Mouse (Mus musculus) heart, embryonic 11.5 days (tissue): ENCODE data around the gene Meioc. TPM values are rescaled to one million over a fixed set of nuclear protein-coding genes. Genes with fewer than 3 reads are reported as not detected.
A peak's percentile ranks its signal among the peaks of the same experiment; 100 is the strongest.
"Not testable (repeated sequence)": the region's sequence is repeated elsewhere in the genome, so short reads cannot be mapped to it uniquely, and the experiment has no call there.

ENCODE experiments used
- ATAC-seq: fragments of 200-750 bp; cut with Nextera tagmentation; replicated peaks from 2 replicates; pipeline ENCODE4 v1.8.0; 2017; ENCODE audit warnings: moderate library complexity; ENCODE audit not compliant: insufficient number of reproducible peaks, low FRiP score, low TSS enrichment
- H3K27ac ChIP-seq: fragments of 300-500 bp; sonication (generic); 2 replicates; pipeline ENCODE4 v1.5.1; 2014; ENCODE audit warnings: mild to moderate bottlenecking, low read depth, low read length
- H3K27me3 ChIP-seq: fragments of 300-500 bp; sonication (generic); 2 replicates; pipeline ENCODE4 v1.6.1; 2014; ENCODE audit warnings: mild to moderate bottlenecking, low read length, mixed read lengths; ENCODE audit not compliant: control insufficient read depth, insufficient read depth
- H3K36me3 ChIP-seq: fragments of 300-500 bp; sonication (generic); 2 replicates; pipeline ENCODE4 v1.6.1; 2014; ENCODE audit warnings: mild to moderate bottlenecking, low read length, moderate library complexity, mixed read lengths; ENCODE audit not compliant: control insufficient read depth, insufficient read depth
- H3K4me1 ChIP-seq: fragments of 300-500 bp; sonication (generic); 2 replicates; pipeline ENCODE4 v1.6.1; 2014; ENCODE audit warnings: low read length; ENCODE audit not compliant: control insufficient read depth, insufficient read depth
- H3K4me2 ChIP-seq: fragments of 300-500 bp; sonication (generic); 2 replicates; pipeline ENCODE4 v1.6.1; 2014; ENCODE audit warnings: mild to moderate bottlenecking, moderate library complexity
- H3K4me3 ChIP-seq: fragments of 300-500 bp; sonication (generic); 2 replicates; pipeline ENCODE4 v1.5.1; 2014; ENCODE audit warnings: low read depth, low read length
- H3K9ac ChIP-seq: fragments of 300-500 bp; sonication (generic); 2 replicates; pipeline ENCODE4 v1.6.1; 2014; ENCODE audit warnings: mild to moderate bottlenecking, low read depth, low read length, moderate library complexity
- H3K9me3 ChIP-seq: fragments of 300-500 bp; sonication (generic); replicated peaks from 2 replicates; pipeline ENCODE4 v1.6.1; 2016; ENCODE audit warnings: low read length; ENCODE audit not compliant: control insufficient read depth
- whole genome bisulfite sequencing: fragments of 180-500 bp; shearing (Covaris S2); extraction: QIAGEN DNeasy Blood & Tissue Kit; methylation state at CpG from one replicate; pipeline ENCODE4 v1.1.7; 2014; ENCODE audit not compliant: insufficient replicate concordance; 5-methylcytosine and 5-hydroxymethylcytosine counted together
- polyA plus RNA-seq: library from polyadenylated mRNA; unstranded; fragments of >200 nt; fragmentation: Nextera tagmentation; extraction: Ambion mirVana; gene quantifications from 2 replicates; pipeline ENCODE4 v1.2.1, GENCODE M21; 2014

Meioc gene
- polyA plus RNA-seq, 1 experiment from 2014 or later = 1.1 TPM

GRCm38 (mm10) chr11:102698018-102698476 lies 34.5 kb downstream of the Meioc start:
- Histone ChIP-seq H3K36me3 (no peaks in the 10 kb centered on the region), H3K4me2 (peak overlapping the region; percentile 79), H3K4me3 (peak overlapping the region; percentile 85), H3K27me3 (no peaks in the 10 kb centered on the region), H3K4me1 (peaks cover 6% of the 10 kb centered on the region; the same call in 1 of the 2 replicates), H3K27ac (no peak overlapping the region), H3K9me3 (no peaks in the 10 kb centered on the region), H3K9ac (peak overlapping the region; percentile 86)
- ATAC-seq = no peak
- 20% methylated on average over 9 of the region's 9 CpGs for WGBS

- 87% methylated on average over 6 of the region's 6 CpGs for WGBS
- not testable (repeated sequence) for H3K9me3 ChIP-seq
These were observed 38.7 kb downstream of the Meioc start for GRCm38 (mm10) chr11:102702206-102702605.

GRCm38 (mm10) chr11:102712411-102712810 lies 48.9 kb downstream of the Meioc start:
- no peak overlapping the region for H3K4me3 ChIP-seq
- no peak overlapping the region for H3K27ac ChIP-seq
- WGBS = 81% methylated on average over 4 of the region's 4 CpGs
- H3K4me1 ChIP-seq = no peaks in the 10 kb centered on the region
- no peaks in the 10 kb centered on the region; the same call in 1 of the 2 replicates for H3K27me3 ChIP-seq
- ATAC-seq = no peak
- H3K9me3 ChIP-seq = no peaks in the 10 kb centered on the region
- no peak overlapping the region for H3K4me2 ChIP-seq
- H3K36me3 ChIP-seq = no peaks in the 10 kb centered on the region
- H3K9ac ChIP-seq = no peak overlapping the region

More at GRCm38 (mm10) chr11:102702206-102702605, 38.7 kb downstream of the Meioc start:
- H3K4me1 ChIP-seq, H3K4me3 ChIP-seq, H3K9ac ChIP-seq, ATAC-seq, H3K36me3 ChIP-seq, H3K4me2 ChIP-seq, H3K27ac ChIP-seq, H3K27me3 ChIP-seq: not testable (repeated sequence)

DNA sequence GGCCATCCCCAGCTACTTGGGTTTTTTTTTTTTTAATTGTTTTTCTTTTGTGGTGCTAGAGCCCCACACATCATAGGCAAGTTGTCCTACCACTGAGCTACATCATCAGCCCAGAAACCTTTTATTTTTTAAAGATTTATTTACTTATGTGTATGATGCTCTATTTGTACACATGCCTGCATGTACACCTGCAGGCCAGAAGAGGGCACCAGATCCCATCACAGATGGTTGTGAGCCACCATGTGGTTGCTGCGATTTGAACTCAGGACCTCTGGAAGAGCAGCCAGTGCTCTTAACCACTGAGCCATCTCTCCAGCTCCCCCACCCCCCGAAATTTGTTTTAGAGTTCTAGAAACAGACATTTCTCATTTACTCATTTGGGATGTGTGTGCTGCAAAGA lies 51.1 kb downstream of the Meioc start:
- H3K9ac ChIP-seq, ATAC-seq, H3K4me1 ChIP-seq, H3K4me3 ChIP-seq, H3K27me3 ChIP-seq, H3K9me3 ChIP-seq, H3K36me3 ChIP-seq, H3K4me2 ChIP-seq, H3K27ac ChIP-seq: not testable (repeated sequence)
- 77% methylated on average over 2 of the region's 2 CpGs for WGBS

GRCm38 (mm10) chr11:102716135-102716534 lies 52.6 kb downstream of the Meioc start:
- ATAC-seq = no peak
- Histone ChIP-seq H3K9ac (no peak overlapping the region), H3K27ac (no peak overlapping the region), H3K4me2 (no peak overlapping the region), H3K9me3 (no peaks in the 10 kb centered on the region), H3K27me3 (no peaks in the 10 kb centered on the region), H3K4me1 (no peaks in the 10 kb centered on the region), H3K4me3 (no peak overlapping the region), H3K36me3 (no peaks in the 10 kb centered on the region)
- WGBS = 68% methylated on average over 7 of the region's 7 CpGs

GRCm38 (mm10) chr11:102725574-102725973 lies 62.1 kb downstream of the Meioc start:
- Histone ChIP-seq H3K9me3 (no peaks in the 10 kb centered on the region), H3K27ac (no peak overlapping the region), H3K4me2 (no peak overlapping the region), H3K36me3 (no peaks in the 10 kb centered on the region), H3K9ac (no peak overlapping the region), H3K4me1 (no peaks in the 10 kb centered on the region), H3K4me3 (no peak overlapping the region), H3K27me3 (no peaks in the 10 kb centered on the region; the same call in 1 of the 2 replicates)
- ATAC-seq = no peak
- WGBS = 28% methylated on average over 3 of the region's 3 CpGs

- H3K4me2 ChIP-seq = no peak overlapping the region
- no peaks in the 10 kb centered on the region for H3K36me3 ChIP-seq
- H3K9me3 ChIP-seq = no peaks in the 10 kb centered on the region
- no peak overlapping the region for H3K9ac ChIP-seq
- no peak overlapping the region for H3K4me3 ChIP-seq
- no peak overlapping the region for H3K27ac ChIP-seq
- WGBS = 38% methylated on average over 7 of the region's 7 CpGs
- no peaks in the 10 kb centered on the region; the same call in 1 of the 2 replicates for H3K27me3 ChIP-seq
- no peak for ATAC-seq
- H3K4me1 ChIP-seq = no peaks in the 10 kb centered on the region
These were observed 65.1 kb downstream of the Meioc start for GRCm38 (mm10) chr11:102728614-102729013.

DNA sequence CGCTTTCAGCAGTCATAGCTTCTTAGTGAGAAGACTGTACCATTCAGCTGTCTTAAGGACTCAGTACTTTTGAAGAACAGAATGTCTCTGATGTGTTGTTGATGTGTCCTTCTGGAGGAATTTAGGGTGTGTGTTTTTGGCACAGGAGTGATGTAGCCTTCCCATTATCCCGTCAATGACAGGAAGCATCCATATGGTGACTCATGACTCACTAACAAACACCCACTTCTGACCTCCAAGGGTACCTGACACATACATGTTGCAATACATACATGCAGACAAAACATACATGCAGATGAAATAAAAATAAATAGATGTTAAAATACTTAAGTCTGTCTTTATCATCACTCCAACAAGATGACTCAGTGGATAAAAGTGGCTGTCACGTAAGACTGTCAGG lies 66.3 kb downstream of the Meioc start:
- 73% methylated on average over 3 of the region's 3 CpGs for WGBS
- Histone ChIP-seq H3K9ac (no peak overlapping the region), H3K4me2 (no peak overlapping the region), H3K36me3 (no peaks in the 10 kb centered on the region), H3K4me1 (no peaks in the 10 kb centered on the region), H3K27ac (no peak overlapping the region), H3K27me3 (no peaks in the 10 kb centered on the region; the same call in 1 of the 2 replicates), H3K4me3 (no peak overlapping the region), H3K9me3 (no peaks in the 10 kb centered on the region)
- no peak for ATAC-seq

- 77% methylated on average over 6 of the region's 6 CpGs for WGBS
- H3K27me3 ChIP-seq = no peaks in the 10 kb centered on the region
- no peaks in the 10 kb centered on the region for H3K4me1 ChIP-seq
- no peak overlapping the region for H3K27ac ChIP-seq
- H3K9me3 ChIP-seq = no peaks in the 10 kb centered on the region
- H3K36me3 ChIP-seq = no peaks in the 10 kb centered on the region
- ATAC-seq = no peak
- no peak overlapping the region for H3K4me3 ChIP-seq
- H3K9ac ChIP-seq = no peak overlapping the region
- no peak overlapping the region for H3K4me2 ChIP-seq
These were observed 67.8 kb downstream of the Meioc start for GRCm38 (mm10) chr11:102731366-102731765.
